Mouse (Mus musculus) kidney, embryonic 14.5 days (tissue): ENCODE results near the gene 2410004P03Rik. TPM values are rescaled to one million over a fixed set of nuclear protein-coding genes. Genes with fewer than 3 reads are reported as not detected.

Experiments
- ATAC-seq: fragments of 200-750 bp; cut with Nextera tagmentation; 2 replicates; pipeline ENCODE4 v1.8.0; 2017; ENCODE audit warnings: moderate number of reproducible peaks, mild to moderate bottlenecking, moderate TSS enrichment, moderate library complexity; ENCODE audit not compliant: low FRiP score, low TSS enrichment
- H3K27ac ChIP-seq: fragments of 300-500 bp; sonication (generic); 2 replicates; pipeline ENCODE4 v1.5.1; 2014; ENCODE audit warnings: low read depth, mild to moderate bottlenecking, low read length, moderate library complexity, mixed read lengths
- H3K27me3 ChIP-seq: fragments of 300-500 bp; sonication (generic); 2 replicates; pipeline ENCODE4 v1.6.1; 2014; ENCODE audit warnings: mild to moderate bottlenecking, low read length; ENCODE audit not compliant: control insufficient read depth, insufficient read depth
- H3K36me3 ChIP-seq: fragments of 300-500 bp; sonication (generic); 2 replicates; pipeline ENCODE4 v1.6.1; 2014; ENCODE audit warnings: low read length, mixed read lengths; ENCODE audit not compliant: control insufficient read depth, insufficient read depth
- H3K4me1 ChIP-seq: fragments of 300-500 bp; sonication (generic); 2 replicates; pipeline ENCODE4 v1.6.1; 2014; ENCODE audit warnings: low read length, mixed read lengths; ENCODE audit not compliant: control insufficient read depth, insufficient read depth
- H3K4me2 ChIP-seq: fragments of 300-500 bp; sonication (generic); replicated peaks from 2 replicates; pipeline ENCODE4 v1.6.1; 2014; ENCODE audit warnings: low read depth, mild to moderate bottlenecking, low read length
- H3K4me3 ChIP-seq: fragments of 300-500 bp; sonication (generic); 2 replicates; pipeline ENCODE4 v1.5.1; 2014; ENCODE audit warnings: mild to moderate bottlenecking, low read length
- H3K9ac ChIP-seq: fragments of 300-500 bp; sonication (generic); 2 replicates; pipeline ENCODE4 v1.6.1; 2014; ENCODE audit warnings: low read depth, mild to moderate bottlenecking, low read length, moderate library complexity
- H3K9me3 ChIP-seq: fragments of 300-500 bp; sonication (generic); 2 replicates; pipeline ENCODE4 v1.6.1; 2016; ENCODE audit warnings: low read length; ENCODE audit not compliant: control insufficient read depth
- WGBS: fragments of 180-500 bp; shearing (Covaris S2); extraction: QIAGEN DNeasy Blood & Tissue Kit; methylation state at CpG from one replicate; pipeline ENCODE4 v1.1.7; 2014; 5-methylcytosine and 5-hydroxymethylcytosine counted together
- polyA plus RNA-seq: library from polyadenylated mRNA; unstranded; fragments of >200 nt; fragmentation: Nextera tagmentation; extraction: Ambion mirVana; gene quantifications from 2 replicates; pipeline ENCODE4 v1.2.1, GENCODE M21; 2014

The 2410004P03Rik gene
- polyA plus RNA-seq, 1 experiment from 2014 or later, result 0.14 TPM

GRCm38 (mm10) chr12:17048979-17049612 lies 37.6 kb upstream of the 2410004P03Rik start:
- ATAC-seq, result no peak

GRCm38 (mm10) chr12:17043311-17043710 lies 31.8 kb upstream of the 2410004P03Rik start:
- ATAC-seq, result no peak
- Histone ChIP-seq H3K4me3 (no peak overlapping the region), H3K36me3 (no peaks in the 10 kb centered on the region), H3K9ac (no peak overlapping the region), H3K4me1 (no peaks in the 10 kb centered on the region), H3K27ac (no peak overlapping the region), H3K9me3 (no peaks in the 10 kb centered on the region), H3K27me3 (no peaks in the 10 kb centered on the region), H3K4me2 (no peak overlapping the region)
- 45% methylated on average over 5 of the region's 5 CpGs for WGBS

More at GRCm38 (mm10) chr12:17048979-17049612, 37.6 kb upstream of the 2410004P03Rik start:
- Histone ChIP-seq H3K9ac (no peak overlapping the region), H3K36me3 (no peaks in the 10 kb centered on the region), H3K27ac (no peak overlapping the region), H3K4me3 (no peak overlapping the region), H3K27me3 (no peaks in the 10 kb centered on the region), H3K4me2 (no peak overlapping the region), H3K4me1 (no peaks in the 10 kb centered on the region), H3K9me3 (no peaks in the 10 kb centered on the region)
- 63% methylated on average over 7 of the region's 7 CpGs for WGBS

GRCm38 (mm10) chr12:17040567-17040966 lies 29.0 kb upstream of the 2410004P03Rik start:
- Histone ChIP-seq H3K36me3 (no peaks in the 10 kb centered on the region), H3K4me1 (no peaks in the 10 kb centered on the region), H3K27ac (no peak overlapping the region), H3K9ac (no peak overlapping the region), H3K4me2 (no peak overlapping the region), H3K27me3 (no peaks in the 10 kb centered on the region), H3K9me3 (no peaks in the 10 kb centered on the region), H3K4me3 (no peak overlapping the region)
- WGBS, result 47% methylated on average over 1 of the region's 1 CpGs
- no peak for ATAC-seq

GRCm38 (mm10) chr12:17039415-17039814 lies 27.9 kb upstream of the 2410004P03Rik start:
- H3K27me3 ChIP-seq, result no peaks in the 10 kb centered on the region
- H3K4me2 ChIP-seq, result no peak overlapping the region
- no peaks in the 10 kb centered on the region for H3K9me3 ChIP-seq
- ATAC-seq, result no peak
- no peak overlapping the region for H3K9ac ChIP-seq
- WGBS, result 81% methylated on average over 2 of the region's 2 CpGs
- no peak overlapping the region for H3K27ac ChIP-seq
- no peak overlapping the region for H3K4me3 ChIP-seq
- H3K36me3 ChIP-seq, result no peaks in the 10 kb centered on the region
- no peaks in the 10 kb centered on the region for H3K4me1 ChIP-seq

GRCm38 (mm10) chr12:17038246-17038645 lies 26.7 kb upstream of the 2410004P03Rik start:
- no peaks in the 10 kb centered on the region for H3K27me3 ChIP-seq
- no peak overlapping the region for H3K4me3 ChIP-seq
- H3K27ac ChIP-seq, result no peak overlapping the region
- WGBS, result 81% methylated on average over 6 of the region's 6 CpGs
- no peak overlapping the region for H3K4me2 ChIP-seq
- H3K4me1 ChIP-seq, result no peaks in the 10 kb centered on the region
- ATAC-seq, result no peak
- H3K36me3 ChIP-seq, result no peaks in the 10 kb centered on the region
- H3K9ac ChIP-seq, result no peak overlapping the region
- H3K9me3 ChIP-seq, result no peaks in the 10 kb centered on the region

- Histone ChIP-seq H3K9ac (no peak overlapping the region), H3K9me3 (no peaks in the 10 kb centered on the region), H3K4me2 (no peak overlapping the region), H3K36me3 (no peaks in the 10 kb centered on the region), H3K4me1 (no peaks in the 10 kb centered on the region), H3K4me3 (no peak overlapping the region), H3K27me3 (no peaks in the 10 kb centered on the region), H3K27ac (no peak overlapping the region)
- 70% methylated on average over 14 of the region's 14 CpGs for WGBS
- no peak for ATAC-seq
Measured at GRCm38 (mm10) chr12:17037053-17037610, 25.6 kb upstream of the 2410004P03Rik start.

GRCm38 (mm10) chr12:17036532-17036931 lies 25.0 kb upstream of the 2410004P03Rik start:
- no peak for ATAC-seq
- Histone ChIP-seq H3K4me3 (no peak overlapping the region), H3K9ac (no peak overlapping the region), H3K36me3 (no peaks in the 10 kb centered on the region), H3K27me3 (no peaks in the 10 kb centered on the region), H3K9me3 (no peaks in the 10 kb centered on the region), H3K4me2 (no peak overlapping the region), H3K4me1 (no peaks in the 10 kb centered on the region), H3K27ac (no peak overlapping the region)
- WGBS, result 42% methylated on average over 9 of the region's 9 CpGs

GRCm38 (mm10) chr12:17035128-17035527 lies 23.6 kb upstream of the 2410004P03Rik start:
- 61% methylated on average over 2 of the region's 2 CpGs for whole genome bisulfite sequencing
- no peak overlapping the region for H3K4me3 ChIP-seq
- H3K9me3 ChIP-seq, result no peaks in the 10 kb centered on the region
- no peaks in the 10 kb centered on the region for H3K4me1 ChIP-seq
- no peak overlapping the region for H3K9ac ChIP-seq
- H3K27me3 ChIP-seq, result peaks cover 4% of the 10 kb centered on the region; the same call in 1 of the 2 replicates
- H3K4me2 ChIP-seq, result no peak overlapping the region
- ATAC-seq, result no peak
- no peak overlapping the region for H3K27ac ChIP-seq
- no peaks in the 10 kb centered on the region for H3K36me3 ChIP-seq

- ATAC-seq, result no peak
- no peaks in the 10 kb centered on the region for H3K36me3 ChIP-seq
- H3K4me1 ChIP-seq, result no peaks in the 10 kb centered on the region
- H3K4me3 ChIP-seq, result no peak overlapping the region
- no peak overlapping the region for H3K9ac ChIP-seq
- H3K9me3 ChIP-seq, result no peaks in the 10 kb centered on the region
- peaks cover 5% of the 10 kb centered on the region; the same call in 1 of the 2 replicates for H3K27me3 ChIP-seq
- H3K4me2 ChIP-seq, result no peak overlapping the region
- WGBS, result 52% methylated on average over 5 of the region's 5 CpGs
- H3K27ac ChIP-seq, result no peak overlapping the region
Measured at GRCm38 (mm10) chr12:17034671-17035070, 23.1 kb upstream of the 2410004P03Rik start.
